Mouse (Mus musculus): ENCODE data around the gene Syt13.

GRCm38 (mm10) chr2:92877488-92877887 is 37.4 kb upstream of the Syt13 start:
- TF ChIP-seq CTCF (IDR thresholded peaks at IDR 0.05; ENCODE audit: low read depth) (no peak), EP300 (IDR thresholded peaks at IDR 0.05; ENCODE audit: low read depth) (no peak)

All from heart, postnatal 0 days (tissue).